Mouse (Mus musculus): Measurements from ENCODE around the gene Ppp1r1b.

Gene Ppp1r1b

GRCm38 (mm10) chr11:98328371-98329069, 19.7 kb upstream of the Ppp1r1b start:
- DNase-seq (ENCODE audit: low read depth, low spot score): no peak

GRCm38 (mm10) chr11:98329081-98329959, 18.9 kb upstream of the Ppp1r1b start, which contains the start of gene Neurod2:
Gene Neurod2, minus strand, starts transcription at chr11:98329648.
- DNase-seq (ENCODE audit: low read depth, low spot score): peak; percentile 81

- no peak for DNase-seq (ENCODE audit: low read depth, low spot score)
Observed at GRCm38 (mm10) chr11:98329960-98330744, 18.1 kb upstream of the Ppp1r1b start.

GRCm38 (mm10) chr11:98330745-98331204, 17.4 kb upstream of the Ppp1r1b start:
- DNase-seq (ENCODE audit: low read depth, low spot score): no peak

- no peak for DNase-seq (ENCODE audit: low read depth, low spot score)
Observed at GRCm38 (mm10) chr11:98331401-98331800, 16.8 kb upstream of the Ppp1r1b start.

GRCm38 (mm10) chr11:98332186-98332585, 16.0 kb upstream of the Ppp1r1b start:
- DNase-seq (ENCODE audit: low read depth, low spot score): no peak

- DNase-seq (ENCODE audit: low read depth, low spot score): no peak
Observed at GRCm38 (mm10) chr11:98332841-98333240, 15.4 kb upstream of the Ppp1r1b start.

- no peak for DNase-seq (ENCODE audit: low read depth, low spot score)
Observed at GRCm38 (mm10) chr11:98333263-98333696, 14.9 kb upstream of the Ppp1r1b start.

GRCm38 (mm10) chr11:98333981-98334741, 14.0 kb upstream of the Ppp1r1b start:
- DNase-seq (ENCODE audit: low read depth, low spot score): no peak

- no peak for DNase-seq (ENCODE audit: low read depth, low spot score)
Observed at GRCm38 (mm10) chr11:98335250-98335649, 13.0 kb upstream of the Ppp1r1b start.

GRCm38 (mm10) chr11:98336245-98337107, 11.7 kb upstream of the Ppp1r1b start:
- DNase-seq (ENCODE audit: low read depth, low spot score): no peak

GRCm38 (mm10) chr11:98338507-98338961, 9.7 kb upstream of the Ppp1r1b start:
- no peak for DNase-seq (ENCODE audit: low read depth, low spot score)

- DNase-seq (ENCODE audit: low read depth, low spot score): no peak
Observed at GRCm38 (mm10) chr11:98339071-98339501, 9.1 kb upstream of the Ppp1r1b start.

- DNase-seq (ENCODE audit: low read depth, low spot score): no peak
Observed at GRCm38 (mm10) chr11:98339679-98340287, 8.4 kb upstream of the Ppp1r1b start.

GRCm38 (mm10) chr11:98340597-98340996, 7.6 kb upstream of the Ppp1r1b start:
- no peak for DNase-seq (ENCODE audit: low read depth, low spot score)

GRCm38 (mm10) chr11:98341174-98341573, 7.0 kb upstream of the Ppp1r1b start:
- no peak for DNase-seq (ENCODE audit: low read depth, low spot score)

GRCm38 (mm10) chr11:98342000-98342945, 5.9 kb upstream of the Ppp1r1b start:
- DNase-seq (ENCODE audit: low read depth, low spot score): no peak

- no peak for DNase-seq (ENCODE audit: low read depth, low spot score)
Observed at GRCm38 (mm10) chr11:98345253-98345652, 3.0 kb upstream of the Ppp1r1b start.
